Mouse (Mus musculus): ENCODE data around the gene Lonp2.

Lonp2 gene

DNA sequence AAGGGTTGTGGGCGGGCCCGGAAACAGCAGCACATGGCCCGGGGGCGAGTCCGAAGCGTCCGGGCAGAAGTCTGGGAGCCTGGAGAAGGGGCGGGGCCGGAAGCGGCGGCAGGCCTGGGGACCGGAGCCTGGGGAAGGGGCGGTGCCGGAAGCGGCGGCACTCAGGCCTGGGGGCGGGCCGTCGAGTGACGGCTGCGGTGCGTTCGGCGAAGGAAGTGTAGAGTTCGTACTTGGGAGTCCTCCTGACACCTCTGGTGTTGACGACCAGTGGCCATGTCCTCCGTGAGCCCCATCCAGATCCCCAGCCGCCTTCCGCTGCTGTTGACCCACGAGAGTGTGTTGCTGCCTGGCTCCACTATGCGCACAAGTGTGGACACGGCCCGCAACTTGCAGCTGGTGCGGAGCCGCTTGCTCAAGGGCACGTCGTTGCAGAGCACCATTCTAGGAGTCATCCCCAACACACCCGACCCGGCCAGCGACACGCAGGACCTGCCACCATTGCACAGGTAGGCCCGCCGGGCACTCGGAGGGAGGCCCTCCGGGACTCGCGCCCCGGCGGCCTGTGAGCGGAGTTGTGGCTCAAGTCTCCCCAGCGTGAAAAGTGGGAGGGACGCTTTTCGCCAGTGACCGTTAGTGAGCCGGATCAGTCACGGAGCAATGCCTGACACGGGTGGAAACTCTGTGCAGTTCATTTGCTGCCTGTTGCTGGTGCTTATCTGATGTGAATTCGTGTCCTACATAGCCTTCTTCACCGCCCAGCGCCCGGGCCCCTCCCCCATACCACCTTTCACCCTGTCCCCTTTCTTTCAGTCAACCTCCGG, at the start of gene Lonp2:
Lonp2 (plus strand) TSS at position 133 of the 821 bp plus-strand sequence.
- peak; percentile 97 for DNase-seq (ENCODE audit: low spot score)

DNA sequence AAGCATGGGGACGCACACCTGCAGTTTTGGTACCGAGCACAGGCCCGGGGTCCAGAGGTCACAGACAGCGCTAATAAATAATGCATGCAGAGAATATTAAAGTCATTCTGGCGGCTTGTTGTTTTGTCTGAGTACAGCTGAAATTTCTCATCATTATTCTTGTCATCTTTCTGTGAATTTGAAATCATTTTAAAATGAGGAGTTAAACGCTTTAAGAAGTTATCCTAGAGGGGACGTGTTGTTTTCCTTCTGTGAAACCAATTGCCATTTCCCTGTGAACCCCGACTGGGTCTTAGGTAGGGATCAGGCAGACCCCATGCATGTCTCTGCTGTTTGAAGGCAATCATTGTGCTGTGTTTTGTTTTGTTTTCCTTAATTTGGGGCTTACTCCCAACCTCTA, 46.3 kb upstream of the Lonp2 start:
- no peak for DNase-seq (ENCODE audit: low spot score)

DNA sequence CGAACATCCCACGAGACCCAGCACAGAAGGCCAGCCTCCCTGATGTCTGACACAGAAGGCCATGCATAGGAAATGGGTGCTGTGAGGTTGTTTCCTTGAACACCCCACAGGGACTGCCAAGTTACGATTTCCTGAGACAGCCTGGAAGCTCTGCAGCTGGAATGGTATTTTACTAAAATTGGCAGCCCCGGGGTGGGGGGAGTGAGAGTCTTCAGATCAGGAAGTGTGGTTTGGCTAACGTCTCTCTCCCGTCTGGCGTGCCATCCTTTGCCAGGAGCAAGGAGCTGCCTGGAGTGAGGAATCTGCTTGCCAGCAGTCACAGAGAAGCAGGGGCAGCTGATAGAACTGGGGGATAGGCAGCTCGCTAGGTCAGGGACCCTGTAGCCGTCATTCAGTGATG, 45.8 kb upstream of the Lonp2 start:
- peak; percentile 18 for DNase-seq (ENCODE audit: low spot score)

DNA sequence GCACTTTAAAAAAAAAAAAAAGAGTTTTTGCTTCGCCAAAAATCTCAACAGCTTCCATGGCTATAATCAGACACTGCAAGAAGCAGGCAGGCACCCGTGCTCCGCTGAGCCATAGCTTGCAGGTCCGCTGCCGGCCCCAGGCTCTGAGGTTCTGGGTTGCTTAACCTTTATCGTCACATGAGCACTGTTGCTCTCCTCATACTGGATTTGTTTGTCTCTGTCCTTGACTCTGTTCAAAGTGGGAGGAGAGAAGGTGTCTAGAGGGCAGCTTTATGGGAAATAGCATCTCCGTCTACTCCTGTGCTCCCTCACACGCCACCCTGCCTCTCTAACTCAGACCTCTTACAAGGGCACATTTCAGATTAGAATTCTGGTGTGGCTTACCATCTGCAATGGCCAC, 45.1 kb upstream of the Lonp2 start:
- DNase-seq (ENCODE audit: low spot score): no peak

DNA sequence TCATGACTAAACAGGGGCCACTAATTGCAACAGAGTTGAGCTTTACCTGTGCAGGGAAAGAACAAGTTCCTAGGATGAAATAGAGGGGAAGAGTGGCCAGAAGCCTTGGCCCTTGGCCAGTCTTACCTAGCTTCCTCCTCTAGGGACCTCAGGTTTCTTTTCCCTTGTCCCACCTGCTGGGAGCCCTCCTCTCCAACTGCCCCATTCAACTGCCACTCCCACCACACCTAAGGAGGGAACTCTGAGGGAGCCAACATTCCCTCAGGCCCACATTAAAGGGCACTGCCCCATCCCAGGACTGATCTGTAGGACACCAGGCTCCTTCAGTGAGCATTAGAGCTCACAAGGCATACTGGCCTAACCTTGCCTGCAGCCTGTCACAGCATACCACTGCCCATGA, 43.4 kb upstream of the Lonp2 start, which contains the start of gene Abcc12:
Abcc12 (minus strand) TSS at position 229 of the 400 bp plus-strand sequence.
- no peak for DNase-seq (ENCODE audit: low spot score)

DNA sequence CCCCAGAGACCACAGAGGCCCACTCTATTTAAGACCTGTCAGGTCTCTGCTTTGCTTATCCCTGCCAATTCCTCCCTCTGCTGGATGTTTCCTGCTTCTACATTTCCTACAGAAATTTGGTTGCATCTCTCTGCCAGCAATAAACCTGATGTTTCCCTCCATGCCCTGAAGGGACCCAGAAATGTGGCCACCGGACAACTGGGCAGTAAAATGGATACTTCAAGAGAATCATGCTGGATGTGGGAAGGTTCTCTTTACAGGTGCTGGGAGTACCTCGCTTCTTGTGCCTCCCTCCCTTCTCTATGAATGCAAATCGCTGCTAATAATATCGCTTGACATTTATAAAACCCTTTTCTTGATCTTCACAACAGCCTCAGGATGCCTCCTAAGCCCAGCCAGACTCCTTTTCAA, 41.9 kb upstream of the Lonp2 start:
- DNase-seq (ENCODE audit: low spot score): no peak

DNA sequence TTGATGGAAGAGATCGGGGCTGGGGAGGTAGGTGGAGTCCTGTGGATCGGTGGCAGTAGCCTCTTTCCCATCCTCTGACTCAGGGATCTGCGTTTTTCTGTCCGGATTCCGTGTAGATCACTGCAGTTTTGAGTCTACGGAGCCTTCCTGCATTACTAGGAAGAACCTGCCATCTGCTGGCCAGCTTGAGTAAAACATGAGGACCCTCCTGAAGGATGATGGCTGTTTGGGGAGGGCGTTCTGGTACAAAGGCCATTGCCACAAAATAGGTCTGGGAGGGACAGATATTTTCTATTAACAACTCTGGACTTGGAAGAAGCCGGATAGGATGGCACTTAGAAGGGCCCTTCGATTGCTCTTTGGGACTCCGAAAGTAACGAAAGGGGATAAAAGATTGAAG, 38.7 kb upstream of the Lonp2 start:
- DNase-seq (ENCODE audit: low spot score): peak; percentile 56

DNA sequence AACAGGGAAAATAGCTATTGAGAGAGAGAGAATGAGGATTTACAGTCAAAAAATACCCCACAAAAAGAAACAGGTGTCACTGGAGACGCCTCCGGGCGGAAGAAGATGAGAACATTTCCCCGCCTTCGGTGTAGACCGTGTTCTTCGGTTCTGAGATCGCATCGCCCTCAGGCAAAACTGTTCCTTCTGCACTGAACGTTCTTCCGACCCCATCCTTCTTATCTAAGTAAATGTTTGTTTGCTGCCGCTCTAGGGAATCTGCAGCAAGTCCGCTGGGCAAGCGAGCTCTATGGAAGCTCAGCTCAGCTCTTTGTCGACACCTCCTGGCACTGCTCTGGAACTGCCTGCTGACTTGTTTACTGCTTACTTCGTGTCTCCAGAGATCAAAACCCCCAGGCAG, 38.3 kb upstream of the Lonp2 start:
- DNase-seq (ENCODE audit: low spot score): peak; percentile 56

DNA sequence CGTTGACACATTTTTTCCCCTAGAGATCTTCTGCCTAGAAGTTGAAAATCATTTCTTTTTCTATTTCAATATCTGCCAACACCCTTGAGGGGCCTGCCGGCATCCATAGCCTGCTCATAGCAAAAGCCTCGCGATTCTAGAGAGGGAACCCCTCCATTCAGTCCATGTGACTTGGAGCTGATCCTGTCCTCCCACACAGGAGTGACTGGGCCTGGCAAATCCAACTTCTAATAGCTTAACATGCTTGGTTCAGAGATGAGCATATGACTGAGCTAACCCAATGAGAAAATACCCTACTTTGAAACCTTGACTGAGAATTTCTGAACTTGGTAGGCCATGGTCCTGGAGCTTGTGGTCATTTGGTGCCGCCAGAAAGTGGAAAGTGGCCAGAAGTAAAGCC, 37.8 kb upstream of the Lonp2 start:
- no peak for DNase-seq (ENCODE audit: low spot score)

DNA sequence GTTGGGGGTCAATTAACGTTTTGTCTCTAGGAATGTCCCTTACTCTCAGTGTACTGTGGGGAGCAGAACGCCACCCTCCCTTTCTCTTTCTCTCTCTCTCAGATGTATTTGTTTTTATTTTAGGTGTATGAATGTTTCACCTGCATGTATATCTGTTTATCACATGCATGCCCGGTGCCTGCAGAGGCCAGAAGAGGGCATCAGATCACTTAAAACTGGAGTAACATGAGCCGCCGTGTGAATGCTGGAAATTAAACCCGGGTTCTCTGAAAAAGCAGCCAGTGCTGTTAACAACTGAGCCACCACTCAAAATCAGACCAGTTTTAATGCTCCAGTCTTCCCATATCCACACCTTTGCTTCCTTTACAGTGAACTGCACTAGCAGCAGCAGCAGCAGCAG, 37.2 kb upstream of the Lonp2 start:
- no peak for DNase-seq (ENCODE audit: low spot score)

DNA sequence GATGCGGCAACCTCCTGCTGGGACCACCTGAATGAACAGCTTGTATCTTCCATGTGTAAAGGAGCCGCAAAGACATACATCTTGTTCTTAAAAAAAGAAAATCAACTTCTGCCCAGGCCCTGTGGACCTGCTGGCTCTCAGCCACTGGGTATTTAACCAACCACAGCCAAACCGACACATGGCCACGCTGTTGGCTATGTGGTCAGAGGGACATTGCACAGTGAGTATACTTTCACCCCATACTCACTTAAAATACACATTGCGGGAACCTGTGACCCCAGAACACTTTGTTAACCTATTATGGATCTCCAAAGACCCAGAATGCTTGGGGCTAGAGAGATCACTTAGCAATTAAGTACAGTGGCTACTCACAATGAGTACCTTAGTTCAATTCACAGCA, 35.5 kb upstream of the Lonp2 start:
- no peak for DNase-seq (ENCODE audit: low spot score)

DNA sequence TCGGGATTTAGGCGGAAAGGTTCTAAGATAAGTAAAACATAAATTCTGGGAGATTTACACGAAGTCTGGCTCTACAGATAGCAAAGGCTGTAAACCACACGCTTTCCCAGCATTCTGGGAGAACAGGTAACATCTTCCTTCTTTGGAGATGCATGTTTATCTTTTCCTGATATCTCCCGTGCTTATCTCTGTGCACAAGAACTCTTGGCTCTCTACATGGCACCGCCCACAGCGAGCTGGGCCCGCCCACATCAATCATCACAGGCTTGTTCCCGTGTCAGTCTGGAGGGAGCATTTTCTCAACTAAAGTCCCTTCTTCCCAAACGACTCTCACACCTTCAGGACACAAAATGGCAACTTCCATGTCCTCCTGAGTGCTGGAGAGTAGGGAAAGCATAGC, 30.7 kb upstream of the Lonp2 start:
- DNase-seq (ENCODE audit: low spot score): no peak

DNA sequence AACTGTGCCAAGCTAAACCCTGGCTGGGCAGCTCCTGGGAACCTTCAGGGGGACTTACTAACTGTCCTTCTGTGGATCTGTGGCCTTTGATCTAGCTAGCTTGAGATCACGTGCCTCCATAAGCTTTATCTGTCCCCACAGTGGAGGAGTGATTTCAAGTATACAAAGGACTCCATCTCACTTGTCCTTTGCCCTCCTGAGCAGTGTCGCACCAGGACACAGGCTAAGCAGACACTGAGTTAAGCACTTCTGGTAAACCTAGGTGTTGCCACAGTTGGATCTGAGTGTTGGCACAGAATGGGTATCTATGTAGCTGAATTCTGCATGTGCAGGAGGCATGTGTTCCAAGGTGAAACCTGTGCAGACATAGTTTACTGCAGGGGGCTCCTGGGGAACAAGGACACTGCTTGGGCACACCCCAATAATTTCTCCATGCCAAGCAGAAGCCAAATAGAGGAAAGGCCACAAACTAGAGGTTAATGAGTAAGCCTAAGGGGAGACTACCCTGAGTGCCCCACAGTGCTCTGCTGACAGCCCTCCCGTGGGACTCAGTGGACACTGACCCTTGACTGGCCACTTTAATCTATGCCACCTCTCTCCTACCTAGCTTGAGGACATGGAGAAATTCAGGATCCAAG, 29.6 kb upstream of the Lonp2 start:
- DNase-seq (ENCODE audit: low spot score): no peak

DNA sequence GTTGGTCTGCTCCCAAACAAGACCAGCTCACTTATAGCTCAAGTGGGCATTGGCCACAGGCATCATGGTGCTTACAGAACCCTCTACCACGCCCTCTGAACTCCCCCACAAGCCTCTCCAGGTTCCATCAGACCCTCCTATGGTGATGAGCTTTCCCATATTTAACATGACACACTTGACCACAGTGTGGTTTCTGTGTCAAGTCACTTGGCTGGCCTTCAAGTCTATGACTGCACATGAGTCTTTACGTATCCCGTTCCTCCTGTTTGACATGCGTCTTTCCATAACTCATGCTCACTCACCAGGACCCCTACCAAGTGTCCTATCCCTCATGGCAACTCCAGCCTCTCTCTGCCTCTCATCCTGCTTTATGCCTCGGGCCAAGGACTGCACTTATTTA, 28.2 kb upstream of the Lonp2 start:
- DNase-seq (ENCODE audit: low spot score): no peak

DNA sequence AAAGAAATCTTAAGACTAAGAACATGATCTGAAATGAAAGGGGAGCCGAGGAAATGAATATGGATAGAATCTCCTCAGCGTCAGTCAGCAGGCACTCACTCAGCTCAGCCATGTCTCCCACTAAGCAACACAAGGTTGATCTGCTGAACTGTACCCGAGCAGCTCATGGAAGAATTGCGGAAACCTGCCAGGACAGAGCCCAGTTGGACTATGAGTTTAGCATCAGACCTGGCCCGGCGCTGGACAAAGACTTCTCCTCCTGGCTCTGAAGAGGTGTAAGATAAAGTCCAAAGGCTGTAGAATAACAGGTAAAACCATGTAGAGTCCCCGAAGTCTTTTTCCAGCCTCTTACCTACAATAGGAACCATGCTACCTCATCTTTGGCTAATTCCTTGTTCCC, 26.2 kb upstream of the Lonp2 start:
- no peak for DNase-seq (ENCODE audit: low spot score)

DNA sequence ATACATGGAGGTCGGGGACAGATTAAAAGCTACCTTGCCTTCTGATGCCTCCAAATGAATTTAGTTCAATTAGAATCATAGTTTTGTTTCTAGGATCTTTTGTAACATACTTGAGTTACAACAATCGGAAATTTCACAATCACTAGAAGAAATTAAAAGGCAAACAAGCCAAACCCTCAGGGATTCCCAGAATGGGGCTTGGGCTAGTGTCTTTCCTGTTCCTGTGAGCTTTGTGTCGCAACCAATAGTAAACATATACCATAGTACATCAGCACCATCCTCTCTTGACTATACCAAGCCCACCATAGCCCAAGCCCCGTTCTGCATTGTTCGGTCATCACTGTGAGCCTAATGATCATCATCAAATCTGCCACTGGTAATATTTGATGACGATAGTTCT, 24.5 kb upstream of the Lonp2 start:
- no peak for DNase-seq (ENCODE audit: low spot score)

DNA sequence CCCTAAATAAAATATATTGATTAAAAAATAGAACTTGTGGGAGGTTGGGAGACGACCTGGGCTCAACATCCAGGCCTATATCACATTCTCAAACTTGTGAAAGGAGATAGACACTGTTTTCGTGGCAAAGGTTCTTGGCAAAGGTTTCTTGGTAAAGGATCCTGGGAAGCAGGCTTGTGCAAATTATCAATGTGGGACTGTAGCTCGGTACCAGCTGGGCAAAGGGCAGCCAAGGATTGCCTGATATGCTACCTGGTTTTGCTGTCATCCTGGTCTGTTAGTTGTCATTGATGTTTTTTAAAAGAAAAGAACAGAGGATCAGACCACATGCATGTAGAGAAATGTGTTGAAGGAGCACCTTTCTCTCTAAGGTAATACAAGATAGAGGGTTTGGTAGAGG, 23.5 kb upstream of the Lonp2 start:
- DNase-seq (ENCODE audit: low spot score): no peak

DNA sequence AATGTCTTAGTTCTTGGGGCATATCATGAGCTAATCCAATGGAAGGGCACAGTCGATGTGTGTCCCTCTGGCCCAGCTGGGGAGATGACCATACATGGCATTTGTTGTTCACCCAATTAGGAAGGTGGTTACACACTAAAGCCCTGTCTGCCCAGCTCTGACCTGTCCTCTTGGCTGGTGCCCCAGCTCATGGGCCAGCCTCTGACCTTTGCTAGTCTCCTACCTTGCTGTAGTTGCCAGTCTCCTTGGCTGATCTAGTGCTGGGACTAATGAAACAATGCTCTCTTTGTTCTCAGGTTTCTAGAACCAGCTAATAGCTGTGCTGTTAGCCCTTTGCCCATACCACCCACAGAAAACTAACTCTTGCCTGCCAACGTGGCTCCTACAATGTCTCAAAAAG, 20.7 kb upstream of the Lonp2 start:
- DNase-seq (ENCODE audit: low spot score): no peak

DNA sequence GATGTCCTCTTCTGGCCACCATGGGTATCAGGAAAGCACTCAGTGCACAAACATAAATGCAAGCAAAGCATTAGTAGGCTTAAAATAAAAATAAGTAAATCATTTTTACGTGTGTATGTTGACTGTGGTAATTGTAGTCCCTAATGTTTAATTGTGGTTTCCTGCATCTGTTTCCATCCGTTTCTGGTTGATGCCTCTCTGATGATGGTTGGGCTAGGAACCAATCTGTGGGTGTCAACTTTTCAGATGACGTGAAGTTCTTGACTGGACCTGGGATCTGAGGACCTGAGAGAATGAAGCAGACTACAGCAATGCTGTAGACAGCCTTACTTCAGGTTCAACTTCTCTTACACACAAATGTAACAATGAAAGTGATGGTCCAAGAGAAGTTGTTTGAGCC, 19.2 kb upstream of the Lonp2 start:
- DNase-seq (ENCODE audit: low spot score): no peak

DNA sequence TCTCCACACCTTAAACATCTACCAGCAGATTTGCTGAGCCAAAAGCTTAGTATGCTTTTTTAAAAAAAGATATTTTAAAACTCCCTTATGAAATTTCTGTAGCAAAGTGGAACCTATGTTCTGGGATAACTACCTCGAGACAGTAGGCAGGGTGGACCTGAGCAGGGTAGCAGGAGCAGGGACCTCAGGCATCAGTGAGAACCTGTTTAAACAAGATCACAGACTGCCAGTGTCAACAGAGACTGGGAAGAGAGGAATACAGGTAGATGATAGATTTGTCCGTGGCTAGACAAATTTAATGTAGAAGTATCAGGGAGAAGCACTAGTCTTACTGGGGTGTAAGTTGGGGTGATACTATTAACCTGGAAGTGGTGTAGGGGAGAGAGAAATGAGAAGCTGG, 10.0 kb upstream of the Lonp2 start:
- DNase-seq (ENCODE audit: low spot score): no peak

DNA sequence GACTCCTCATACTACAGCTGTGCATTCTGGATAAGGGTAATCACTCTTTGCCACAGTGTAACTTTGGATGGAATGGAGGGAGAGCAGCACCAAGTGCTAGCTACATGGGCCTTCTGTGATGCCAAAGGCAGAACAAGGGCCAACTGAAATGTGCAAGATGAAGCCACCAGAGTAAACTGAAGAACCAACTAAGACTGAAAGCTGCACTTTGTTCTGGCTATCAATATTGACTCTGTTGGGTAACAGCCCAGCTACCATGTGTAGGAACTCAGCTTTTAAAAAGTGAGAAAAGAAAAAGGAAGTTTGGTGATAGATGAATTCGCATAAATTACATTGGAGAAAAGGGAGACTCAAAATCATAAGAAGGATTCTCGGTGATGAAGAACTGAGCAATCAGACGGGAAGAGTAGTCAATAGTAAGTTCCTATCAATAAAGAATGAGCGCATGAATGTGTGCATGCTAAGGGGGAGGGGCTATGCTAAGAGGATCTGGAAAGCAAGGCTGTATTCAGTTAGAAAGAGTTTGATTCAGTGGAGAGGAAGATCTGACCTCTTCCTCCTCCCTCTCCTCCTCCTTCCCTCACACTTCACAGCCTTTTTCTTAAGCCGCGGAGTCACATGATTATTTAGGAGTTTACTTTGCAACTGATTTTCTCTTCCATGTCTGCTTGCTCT, 8.6 kb upstream of the Lonp2 start:
- DNase-seq (ENCODE audit: low spot score): no peak

DNA sequence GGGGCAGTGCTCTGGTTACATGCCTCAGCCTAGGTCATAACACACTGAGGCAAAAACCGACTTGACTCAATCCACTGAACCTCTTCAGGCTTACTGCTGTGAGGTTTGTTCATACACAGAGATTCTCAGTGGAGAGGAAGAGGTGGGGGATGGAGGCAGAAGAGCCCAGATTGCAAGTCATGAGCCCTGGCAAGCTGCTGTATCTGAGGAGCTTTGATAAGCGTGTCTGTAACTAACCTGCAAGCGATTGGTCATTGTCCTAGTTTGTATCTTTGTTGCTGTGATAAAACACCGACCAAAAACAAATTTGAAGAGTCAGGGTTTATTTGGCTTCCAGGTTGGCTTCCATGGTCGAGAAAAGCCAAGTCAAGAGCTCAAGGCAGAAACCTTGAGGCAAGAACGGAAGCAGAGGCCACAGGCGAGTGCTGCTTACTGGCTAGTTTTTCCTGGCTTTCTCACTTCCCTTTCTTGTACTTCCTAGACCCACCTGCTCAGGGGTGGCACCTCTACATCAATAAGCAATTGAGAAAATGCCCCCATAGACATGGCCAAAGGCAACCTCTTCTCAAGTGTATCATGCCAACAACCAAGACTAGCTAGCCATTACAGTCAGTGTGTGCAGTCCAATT, 6.0 kb upstream of the Lonp2 start:
- no peak for DNase-seq (ENCODE audit: low spot score)

DNA sequence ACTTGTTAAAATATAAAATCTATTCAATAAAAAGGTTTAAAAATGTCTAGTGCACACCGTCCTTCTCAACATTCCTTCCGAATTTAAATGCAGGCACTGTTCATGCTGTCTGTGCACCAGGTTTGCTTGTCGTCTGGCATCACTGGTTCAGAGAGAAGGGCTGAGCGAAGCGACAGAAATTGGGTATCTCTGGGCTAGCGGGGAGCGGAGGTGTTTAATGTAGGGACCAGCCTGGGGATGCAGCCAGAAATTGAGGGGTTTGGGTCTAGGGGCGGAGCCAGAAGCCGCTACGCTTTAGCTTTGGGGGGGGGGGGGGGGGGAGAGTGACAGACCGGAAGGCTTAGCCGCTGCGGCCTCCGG, 312 bp upstream of the Lonp2 start:
- DNase-seq (ENCODE audit: low spot score): no peak

Data from ovary, adult 18-20 months (tissue).